Mouse (Mus musculus) 3134 (cell line): ENCODE measurements around the gene Daglb.
"Not testable (repeated sequence)": the region's sequence is repeated elsewhere in the genome, so short reads cannot be mapped to it uniquely, and the experiment has no call there.

Experiments used
- DNase-seq: peaks from one replicate; pipeline ENCODE4 v3.0.0-alpha.2; 2011; ENCODE audit warnings: low spot score; ENCODE audit not compliant: insufficient read length; ENCODE audit errors: extremely low read depth

Gene Daglb

GRCm38 (mm10) chr5:143484955-143485354 is 20.6 kb downstream of the Daglb start:
- DNase-seq = no peak

DNA sequence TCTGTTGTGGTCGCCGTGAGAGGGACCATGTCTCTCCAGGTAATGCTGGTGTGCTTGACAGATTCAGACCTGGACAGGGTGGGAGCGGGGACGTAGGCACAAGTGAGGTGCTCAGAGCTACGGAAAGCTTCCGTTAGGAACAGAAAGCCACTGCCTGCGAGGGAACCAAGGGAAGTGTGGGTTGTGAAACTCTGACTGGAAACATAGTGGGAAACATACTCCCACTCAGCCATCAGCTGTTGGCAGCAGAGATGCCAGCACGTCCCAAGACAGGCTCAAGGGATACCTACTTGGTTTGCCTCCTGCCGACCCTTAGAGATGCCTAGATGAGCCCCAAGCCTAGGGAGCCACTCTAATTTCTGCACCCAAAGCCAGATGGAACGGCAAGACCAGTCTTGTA is 22.8 kb downstream of the Daglb start:
- no peak for DNase-seq

- no peak for DNase-seq
These were observed 23.6 kb downstream of the Daglb start for GRCm38 (mm10) chr5:143487998-143488397.

- no peak for DNase-seq
These were observed 25.5 kb downstream of the Daglb start for GRCm38 (mm10) chr5:143489749-143490342.

- no peak for DNase-seq
These were observed 27.4 kb downstream of the Daglb start for GRCm38 (mm10) chr5:143491736-143492135.

DNA sequence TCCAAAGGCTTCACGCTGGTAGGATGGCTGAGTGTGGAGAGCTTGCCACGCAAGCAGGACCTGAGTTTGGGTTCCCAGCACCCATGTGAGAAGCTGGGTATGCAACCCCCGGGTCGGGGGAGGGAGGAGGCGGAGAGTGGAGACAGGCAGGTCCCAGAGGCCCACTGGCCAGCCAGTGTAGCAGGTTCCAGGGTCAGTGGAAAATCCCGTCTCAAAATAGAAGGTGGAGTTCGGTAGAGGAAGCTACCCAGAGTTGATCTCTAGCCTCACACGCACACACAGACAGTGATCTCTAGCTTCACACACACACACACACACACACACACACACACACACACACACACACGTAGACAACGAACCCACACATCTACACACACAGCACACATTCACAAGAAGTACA is 28.8 kb downstream of the Daglb start:
- no peak for DNase-seq

- DNase-seq = no peak
These were observed 31.3 kb downstream of the Daglb start for GRCm38 (mm10) chr5:143495708-143496107.

DNA sequence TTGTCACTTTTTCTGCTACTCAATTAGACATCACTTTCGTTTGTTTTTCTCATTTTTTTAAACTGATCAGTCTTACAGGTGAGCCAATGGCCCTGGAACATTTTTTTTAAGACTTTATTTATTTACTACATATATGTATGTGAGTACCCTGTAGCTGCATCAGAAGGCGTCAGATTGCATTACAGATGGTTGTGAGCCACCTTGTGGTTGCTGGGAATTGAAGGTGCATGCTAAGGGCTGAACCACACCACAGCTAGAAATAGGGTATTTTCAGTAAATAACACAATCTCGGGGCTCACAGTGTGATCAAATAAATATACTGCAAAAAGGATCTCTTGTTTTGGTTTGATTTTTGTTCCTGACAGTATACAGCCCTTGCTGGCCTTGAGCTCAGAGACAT is 33.1 kb downstream of the Daglb start:
- no peak for DNase-seq

- DNase-seq = no peak
These were observed 34.8 kb downstream of the Daglb start for GRCm38 (mm10) chr5:143499197-143499596.

DNA sequence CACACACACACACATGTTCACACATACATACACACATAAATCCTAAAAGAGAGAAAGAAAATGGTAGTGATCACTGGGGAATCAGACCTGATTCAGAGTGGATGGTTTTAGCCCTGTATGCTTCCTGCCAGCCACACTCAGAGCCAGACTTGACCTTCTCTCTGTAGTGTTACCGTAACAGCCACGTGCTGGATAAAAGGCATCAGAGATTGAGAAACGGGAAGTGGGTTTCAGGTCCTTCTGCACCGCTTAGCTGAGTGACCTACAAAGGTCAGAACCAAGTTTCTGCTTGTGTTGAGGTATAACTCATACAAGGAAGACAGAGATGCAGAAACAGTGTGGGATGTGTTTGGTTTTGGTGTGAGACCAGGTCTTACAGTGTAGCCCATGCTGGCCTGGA is 35.3 kb downstream of the Daglb start:
- DNase-seq = no peak

GRCm38 (mm10) chr5:143500711-143501110 is 36.3 kb downstream of the Daglb start:
- not testable (repeated sequence) for DNase-seq

DNA sequence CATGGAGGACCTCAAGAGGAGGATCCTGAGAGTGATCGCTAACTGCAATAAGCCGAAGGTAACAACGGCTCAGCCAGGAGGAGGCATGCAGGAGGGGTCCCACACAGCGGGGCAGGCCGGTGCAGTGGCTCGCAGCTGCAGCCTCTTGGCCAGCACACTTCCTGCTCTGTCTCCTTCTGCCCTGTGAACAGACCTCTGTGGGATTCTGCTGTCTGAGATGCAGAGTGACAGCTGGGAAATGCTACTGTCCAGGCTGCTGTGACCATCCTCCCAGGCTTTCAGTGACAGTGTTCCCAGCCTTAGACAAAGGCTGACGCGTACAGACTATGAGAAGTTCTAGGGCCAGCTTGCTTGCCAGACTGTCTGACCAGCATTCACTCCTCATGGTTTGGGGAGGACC is 36.8 kb downstream of the Daglb start:
- DNase-seq = no peak

DNA sequence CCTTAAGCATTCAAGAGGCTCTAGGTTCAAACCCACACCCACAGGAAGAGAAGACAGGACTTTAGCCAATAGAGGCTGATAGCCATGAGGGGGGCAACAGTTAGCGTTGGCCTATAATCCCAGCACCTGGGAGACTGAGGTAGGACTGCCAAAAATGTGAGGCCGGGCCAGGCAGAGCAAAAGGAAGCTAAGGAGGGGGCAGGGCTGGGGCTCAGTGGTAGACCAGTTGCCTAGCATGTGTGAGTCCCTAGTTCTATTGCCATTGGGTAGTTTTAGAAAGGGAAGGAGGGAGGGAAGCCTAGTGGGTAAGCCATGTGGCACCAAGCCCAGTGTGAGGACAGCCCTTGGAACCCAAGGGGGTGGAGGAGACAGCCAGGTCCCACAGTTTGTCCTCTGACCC is 37.3 kb downstream of the Daglb start:
- no peak for DNase-seq

- DNase-seq = no peak
These were observed 38.6 kb downstream of the Daglb start for GRCm38 (mm10) chr5:143502899-143503557.

GRCm38 (mm10) chr5:143503740-143504139 is 39.4 kb downstream of the Daglb start:
- no peak for DNase-seq

- no peak for DNase-seq
These were observed 40.1 kb downstream of the Daglb start for GRCm38 (mm10) chr5:143504453-143504852.

- no peak for DNase-seq
These were observed 40.7 kb downstream of the Daglb start for GRCm38 (mm10) chr5:143505056-143505455.

- no peak for DNase-seq
These were observed 41.2 kb downstream of the Daglb start for GRCm38 (mm10) chr5:143505545-143505944.

GRCm38 (mm10) chr5:143509294-143509693 is 44.9 kb downstream of the Daglb start:
- no peak for DNase-seq

GRCm38 (mm10) chr5:143509737-143510136 is 45.4 kb downstream of the Daglb start:
- no peak for DNase-seq

- DNase-seq = no peak
These were observed 47.2 kb downstream of the Daglb start for GRCm38 (mm10) chr5:143511577-143511976.

- no peak for DNase-seq
These were observed 47.9 kb downstream of the Daglb start for GRCm38 (mm10) chr5:143512305-143512704.

- DNase-seq = no peak
These were observed 50.5 kb downstream of the Daglb start for GRCm38 (mm10) chr5:143514878-143515277.
